Mouse (Mus musculus): ENCODE measurements around the gene Igfn1. TPM values are rescaled to one million over a fixed set of nuclear protein-coding genes. Genes with fewer than 3 reads are reported as not detected.

Gene Igfn1
- total RNA-seq, 2 experiments from 2014 or later = 18.5 to 20.2 TPM

DNA sequence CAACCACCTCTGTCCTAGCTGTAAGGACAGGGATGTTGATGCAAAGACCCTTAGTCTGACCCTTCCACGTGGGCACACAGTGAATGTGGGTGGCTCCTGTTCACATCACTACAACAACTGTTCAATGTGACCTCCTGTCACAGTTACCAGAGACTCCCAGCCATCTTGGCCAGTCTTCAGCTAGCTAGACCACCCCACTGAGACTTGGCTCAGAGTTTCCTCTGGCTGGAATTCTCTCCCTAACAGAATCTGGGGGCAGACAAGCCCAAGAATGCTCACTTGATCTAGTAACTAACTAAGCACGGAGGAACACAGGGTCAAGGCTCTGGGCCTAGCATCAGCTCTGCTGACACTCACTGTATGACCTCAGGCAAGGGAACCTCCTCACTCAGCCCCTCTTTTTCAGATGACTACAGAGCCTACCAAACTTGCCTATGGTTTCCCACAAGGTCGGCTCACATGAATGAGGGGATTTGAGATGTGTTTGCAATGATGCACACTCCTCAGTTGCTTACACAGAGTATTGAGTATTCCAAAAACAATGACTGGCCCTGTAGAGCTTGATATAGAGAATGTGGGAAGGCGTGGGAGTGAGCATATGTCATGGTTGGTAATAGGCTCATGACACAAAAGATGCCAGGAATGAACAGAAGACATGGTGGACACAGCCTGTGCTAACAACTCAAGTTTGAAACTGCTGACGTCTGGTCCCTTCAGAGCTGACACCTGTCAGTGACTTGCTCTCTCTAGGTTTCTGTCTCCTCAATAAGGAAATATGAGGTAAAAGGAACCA lies 32.8 kb upstream of the Igfn1 start:
- DNase-seq (ENCODE audit: extremely low spot score in 1 of 2, low spot score in 2 of 2) = no peak
- Histone ChIP-seq H3K4me3 (no peak overlapping the region), H3K27ac (0 out of 2 replicates have a peak overlapping the region, but pooled peaks have one; percentile 40)
- intact Hi-C loops (cut with DNase I) = no loop called here
- TF ChIP-seq CTCF (IDR thresholded peaks at IDR 0.05) = no peak

DNA sequence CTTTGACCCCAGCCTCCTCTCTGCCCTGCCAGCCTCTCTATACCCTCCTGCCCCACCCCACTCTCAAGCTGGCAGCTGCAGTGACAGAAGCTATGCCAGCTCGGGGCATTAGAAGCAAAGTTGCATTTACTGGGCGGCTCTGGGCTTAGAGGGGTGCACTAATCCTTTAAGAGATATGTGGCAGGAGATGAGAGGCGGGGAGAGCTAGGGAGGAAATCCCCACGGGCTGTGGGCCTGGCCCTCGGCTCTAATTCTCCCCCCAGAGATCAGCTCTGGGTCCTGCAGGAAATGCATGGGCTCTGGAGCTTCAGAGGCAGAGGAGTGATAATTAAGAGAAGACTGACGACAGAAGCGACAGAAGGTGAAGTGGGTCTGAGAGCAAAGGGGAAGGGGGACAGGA lies 26.8 kb upstream of the Igfn1 start:
- no peak for DNase-seq (ENCODE audit: extremely low spot score in 1 of 2, low spot score in 2 of 2)
- Histone ChIP-seq H3K4me3 (no peak overlapping the region), H3K27ac (no peak overlapping the region)
- intact Hi-C loops (cut with DNase I) = no loop called here
- no peak for TF ChIP-seq CTCF (IDR thresholded peaks at IDR 0.05)

DNA sequence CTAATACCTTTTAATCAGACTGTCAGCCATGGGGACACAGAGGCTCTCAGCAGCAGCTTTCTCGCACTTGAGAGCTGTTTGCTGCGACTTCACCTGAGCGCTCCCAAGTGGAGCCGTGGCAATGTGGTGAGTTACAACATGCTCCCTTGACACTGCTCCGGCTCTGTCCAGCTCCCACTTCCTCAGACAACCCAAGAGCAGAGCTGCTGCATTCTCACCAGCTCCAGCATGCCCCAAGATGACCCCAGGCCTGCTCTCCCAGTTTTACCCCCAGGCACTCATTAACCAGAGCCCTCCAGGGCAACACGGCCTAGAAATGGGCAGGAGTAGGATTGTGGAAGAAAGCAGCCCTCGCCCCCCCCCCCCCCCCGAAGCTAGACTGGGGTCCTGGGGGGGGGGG lies 25.6 kb upstream of the Igfn1 start:
- Histone ChIP-seq H3K27ac (no peak overlapping the region), H3K4me3 (no peak overlapping the region)
- intact Hi-C loops (cut with DNase I) = no loop called here
- TF ChIP-seq CTCF (IDR thresholded peaks at IDR 0.05) = no peak
- DNase-seq (ENCODE audit: extremely low spot score in 1 of 2, low spot score in 2 of 2) = no peak

DNA sequence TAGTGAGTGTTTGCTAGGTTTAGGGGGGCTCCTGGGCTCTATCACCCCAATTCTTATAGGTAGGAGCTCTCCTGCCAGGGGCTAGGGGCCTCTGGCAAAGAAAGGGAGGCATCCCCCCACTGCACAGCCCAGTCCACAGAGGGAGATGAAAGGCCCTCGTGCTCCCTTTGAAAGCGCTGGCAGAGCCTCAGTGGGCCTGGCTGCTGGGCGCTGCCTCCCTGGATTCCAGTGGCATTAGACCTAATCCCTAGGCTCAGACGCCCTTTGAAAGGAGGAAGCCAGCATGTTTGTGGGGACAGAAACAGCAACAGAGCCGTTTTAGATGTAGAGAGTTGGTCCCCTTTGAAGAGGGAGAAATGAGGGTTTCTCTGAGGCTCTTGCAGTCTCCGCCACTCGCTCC lies 24.1 kb upstream of the Igfn1 start:
- intact Hi-C loops (cut with DNase I) = no loop called here
- no peak for DNase-seq (ENCODE audit: extremely low spot score in 1 of 2, low spot score in 2 of 2)
- Histone ChIP-seq H3K4me3 (no peak overlapping the region), H3K27ac (no peak overlapping the region)
- no peak for TF ChIP-seq CTCF (IDR thresholded peaks at IDR 0.05)

DNA sequence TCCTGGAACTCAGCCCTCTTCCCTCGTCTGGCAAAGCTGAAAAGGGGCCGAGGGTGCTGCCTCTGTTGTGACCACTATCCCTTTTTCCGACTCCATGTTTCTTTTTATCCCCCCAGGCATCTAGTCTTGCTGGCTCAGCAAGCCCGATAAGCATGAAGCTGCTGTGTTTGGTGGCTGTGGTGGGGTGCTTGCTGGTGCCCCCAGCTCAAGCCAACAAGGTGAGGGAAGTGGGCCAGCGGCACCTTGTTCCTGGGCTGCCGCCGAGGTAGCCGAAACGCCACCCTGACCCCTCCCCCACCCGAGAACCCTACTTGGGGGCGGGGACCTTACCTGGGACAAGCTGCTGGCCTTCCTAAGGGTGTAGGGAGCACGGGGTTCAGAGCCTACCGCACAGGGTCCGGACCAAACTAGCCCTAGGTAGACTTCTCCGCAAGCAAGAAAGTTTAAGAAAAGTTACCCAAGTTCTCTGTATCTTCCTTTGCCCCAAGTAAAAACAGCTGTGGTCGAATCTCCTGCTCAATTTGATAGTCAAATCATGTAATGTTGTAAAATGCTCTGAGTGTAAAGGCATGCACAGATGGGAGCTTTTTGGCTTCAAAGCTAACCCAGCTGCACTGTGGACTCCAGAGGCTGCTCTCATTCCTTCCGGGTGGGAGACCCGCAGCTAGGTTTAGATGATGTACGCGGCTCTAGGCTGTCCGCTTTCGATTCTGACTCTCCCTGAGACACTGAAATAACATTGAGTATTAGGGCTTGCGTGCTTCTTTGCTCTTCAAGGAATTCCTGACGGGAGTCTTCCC lies 12.4 kb upstream of the Igfn1 start:
- TF ChIP-seq CTCF (IDR thresholded peaks at IDR 0.05) = no peak
- H3K27ac ChIP-seq = peak overlapping the region; percentile 88
- H3K4me3 ChIP-seq = peak overlapping the region; percentile 89
- intact Hi-C loops (cut with DNase I) = loop anchor here (2.0 kb wide), 1 partner anchor 60 kb away; no protein-coding TSS in a partner anchor
- no peak for DNase-seq (ENCODE audit: extremely low spot score in 1 of 2, low spot score in 2 of 2)

DNA sequence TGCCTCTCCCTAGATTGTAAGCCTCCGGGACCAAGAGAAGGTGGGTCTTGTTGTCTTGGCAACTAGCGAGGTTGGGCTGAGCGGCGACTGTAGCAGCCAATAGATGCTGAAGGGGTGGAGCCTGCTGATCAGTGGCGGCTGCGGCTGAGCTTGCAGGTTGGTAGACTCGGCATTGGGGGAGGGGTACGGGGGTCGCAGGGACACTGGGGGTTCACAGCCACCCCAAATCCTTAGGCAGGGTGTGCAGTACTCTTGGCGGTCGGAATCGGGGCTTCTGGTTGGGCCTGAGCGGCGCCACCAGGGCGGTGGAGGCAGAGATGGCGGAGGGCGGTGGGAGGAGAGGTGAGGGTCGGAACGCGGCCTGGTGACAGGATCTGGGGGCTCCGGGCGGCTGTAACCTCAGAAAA lies 11.8 kb upstream of the Igfn1 start:
- peak; percentile 90 to 91 for DNase-seq (ENCODE audit: extremely low spot score in 1 of 2, low spot score in 2 of 2)
- Histone ChIP-seq H3K4me3 (peak overlapping the region; percentile 89), H3K27ac (peak overlapping the region; percentile 88)
- TF ChIP-seq CTCF (IDR thresholded peaks at IDR 0.05) = no peak; the same call in 1 of the 2 replicates
- intact Hi-C loops (cut with DNase I) = loop anchor here (2.0 kb wide), 1 partner anchor 59 kb away; no protein-coding TSS in a partner anchor

DNA sequence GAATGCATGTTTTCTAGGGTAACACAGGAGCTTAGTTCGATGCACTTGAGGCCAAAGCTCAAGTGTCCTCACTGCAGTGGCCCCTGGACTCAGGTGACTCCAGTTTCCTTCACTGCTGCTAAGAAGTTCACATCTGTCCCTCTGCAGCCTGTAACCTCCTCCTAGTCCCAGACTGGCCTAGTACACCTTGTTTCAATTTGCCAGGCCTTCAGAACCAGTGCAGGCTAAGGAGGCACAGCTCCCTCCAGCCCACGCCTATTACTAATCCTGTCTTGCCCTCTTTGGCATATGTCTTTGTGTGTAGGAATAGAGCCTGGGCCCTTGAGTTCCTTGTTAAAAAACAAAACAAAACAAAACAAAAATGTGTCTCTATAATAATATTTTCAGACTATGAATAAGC lies 11.2 kb upstream of the Igfn1 start:
- no peak for DNase-seq (ENCODE audit: extremely low spot score in 1 of 2, low spot score in 2 of 2)
- peak overlapping the region; percentile 89 for H3K4me3 ChIP-seq
- H3K27ac ChIP-seq = peak overlapping the region; percentile 68
- no peak for TF ChIP-seq CTCF (IDR thresholded peaks at IDR 0.05)
- intact Hi-C loops (cut with DNase I) = no loop called here

DNA sequence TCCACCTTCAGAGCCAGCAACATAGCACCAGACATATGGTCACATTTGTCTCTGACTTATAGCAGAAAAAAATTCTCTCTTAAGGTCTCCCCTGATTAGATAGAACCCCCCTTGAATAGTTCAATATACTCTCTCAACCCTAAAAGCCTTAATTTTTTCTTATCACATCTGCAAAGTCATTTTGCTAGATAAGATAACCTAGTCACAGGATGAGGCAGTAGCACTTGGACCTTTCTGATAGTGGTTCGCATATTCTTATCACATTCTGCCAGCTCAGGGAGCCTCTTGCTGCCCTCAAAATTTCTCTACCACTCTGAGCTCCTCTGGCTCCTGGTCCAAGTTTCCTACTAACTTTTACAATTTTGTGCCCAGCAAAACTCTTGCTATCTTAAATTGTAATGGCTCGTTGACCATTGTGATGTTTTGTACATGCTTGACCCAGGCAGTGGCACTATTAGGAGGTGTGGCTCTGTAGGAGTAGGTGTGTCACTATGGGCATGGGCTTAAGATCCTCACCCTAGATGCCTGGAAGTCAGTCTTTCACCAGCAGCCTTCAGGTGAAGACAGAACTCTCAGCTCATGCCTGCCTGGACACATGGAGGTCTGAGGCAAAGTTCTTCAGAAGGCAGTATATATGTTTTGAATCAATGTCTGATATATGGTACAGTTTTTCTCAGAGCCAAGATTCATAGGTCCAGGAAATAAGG lies 8.8 kb upstream of the Igfn1 start:
- no peak for DNase-seq (ENCODE audit: extremely low spot score in 1 of 2, low spot score in 2 of 2)
- TF ChIP-seq CTCF (IDR thresholded peaks at IDR 0.05) = no peak
- H3K27ac ChIP-seq = no peak overlapping the region
- H3K4me3 ChIP-seq = no peak overlapping the region
- intact Hi-C loops (cut with DNase I) = no loop called here

DNA sequence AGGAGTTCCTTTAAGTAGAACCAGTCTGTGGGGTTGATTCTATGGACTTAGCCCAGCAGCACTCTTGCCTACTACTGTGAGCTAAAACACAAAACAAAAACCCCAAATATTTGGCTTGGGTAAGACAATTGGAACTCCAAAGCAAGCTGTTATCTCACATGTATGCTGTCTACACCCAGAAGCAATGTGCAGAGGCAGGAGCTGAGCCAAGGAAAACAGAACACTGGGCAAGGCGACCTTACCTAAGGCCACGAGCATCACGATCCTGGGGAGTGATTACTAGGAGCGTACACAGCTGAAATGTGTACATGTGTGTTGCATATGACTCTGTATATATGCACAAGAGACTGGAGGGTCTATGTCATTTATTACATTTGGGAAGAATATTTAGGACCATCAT lies 7.4 kb upstream of the Igfn1 start:
- Histone ChIP-seq H3K27ac (no peak overlapping the region), H3K4me3 (no peak overlapping the region)
- intact Hi-C loops (cut with DNase I) = no loop called here
- no peak for DNase-seq (ENCODE audit: extremely low spot score in 1 of 2, low spot score in 2 of 2)
- TF ChIP-seq CTCF (IDR thresholded peaks at IDR 0.05) = no peak

DNA sequence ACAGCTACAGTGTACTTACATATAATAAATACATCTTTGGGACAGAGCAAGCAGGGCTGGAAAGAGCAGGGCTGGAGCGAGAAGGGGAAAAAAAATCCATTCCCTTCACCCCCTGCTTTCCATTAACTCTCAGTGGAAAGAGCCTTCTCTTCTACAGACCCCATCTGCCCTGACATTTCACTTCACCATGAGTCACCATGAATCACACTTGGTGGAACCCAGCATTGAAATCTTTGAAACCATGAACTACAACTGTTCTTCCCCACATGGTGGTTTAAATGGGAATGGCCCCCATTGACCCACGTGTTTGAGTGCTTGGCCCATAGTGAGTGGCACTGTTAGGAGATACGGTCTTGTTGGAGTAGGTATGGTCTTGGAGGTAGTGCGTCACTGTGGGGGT lies 4.1 kb upstream of the Igfn1 start:
- intact Hi-C loops (cut with DNase I) = no loop called here
- TF ChIP-seq CTCF (IDR thresholded peaks at IDR 0.05) = no peak; the same call in 1 of the 2 replicates
- no peak overlapping the region for H3K4me3 ChIP-seq
- DNase-seq (ENCODE audit: extremely low spot score in 1 of 2, low spot score in 2 of 2) = no peak
- H3K27ac ChIP-seq = no peak overlapping the region

DNA sequence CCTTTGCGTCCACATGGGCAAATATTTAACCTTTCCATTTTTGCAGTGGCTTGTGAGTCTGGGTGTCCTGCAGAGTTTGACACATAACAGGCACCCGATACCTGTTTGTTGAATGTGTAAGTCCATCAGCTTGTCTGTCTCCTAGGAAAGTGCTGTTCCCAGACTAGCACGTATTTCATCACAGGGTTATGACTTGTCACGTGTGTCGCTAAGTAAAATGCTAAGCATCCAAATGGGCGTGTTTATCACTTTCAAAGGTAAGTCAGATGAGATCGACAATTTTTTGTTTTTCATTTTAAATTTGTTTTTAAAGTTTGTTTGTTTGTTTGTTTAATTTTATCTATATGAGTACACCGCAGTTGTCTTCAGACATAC lies 2.0 kb upstream of the Igfn1 start:
- no peak for TF ChIP-seq CTCF (IDR thresholded peaks at IDR 0.05)
- H3K27ac ChIP-seq = no peak overlapping the region
- intact Hi-C loops (cut with DNase I) = no loop called here
- no peak for DNase-seq (ENCODE audit: extremely low spot score in 1 of 2, low spot score in 2 of 2)
- peak overlapping the region; percentile 42 for H3K4me3 ChIP-seq

All from left cerebral cortex, adult 2 months (tissue).